Mouse (Mus musculus) embryonic facial prominence, embryonic 13.5 days (tissue): ENCODE data around the gene Hoxd13. TPM values are rescaled to one million over a fixed set of nuclear protein-coding genes. Genes with fewer than 3 reads are reported as not detected.

Experiments
- ATAC-seq: fragments of 200-750 bp; cut with Nextera tagmentation; 2 replicates; pipeline ENCODE4 v1.8.0; 2017; ENCODE audit warnings: low read depth; ENCODE audit not compliant: insufficient number of reproducible peaks, insufficient read depth, low FRiP score, low TSS enrichment
- H3K27ac ChIP-seq: fragments of 300-500 bp; sonication (generic); 2 replicates; pipeline ENCODE4 v1.5.1; 2015; ENCODE audit warnings: moderate library complexity, mild to moderate bottlenecking, inconsistent platforms
- H3K27me3 ChIP-seq: fragments of 300-500 bp; sonication (generic); 2 replicates; pipeline ENCODE4 v1.6.1; 2015; ENCODE audit warnings: mild to moderate bottlenecking, inconsistent platforms
- H3K36me3 ChIP-seq: fragments of 300-500 bp; sonication (generic); 2 replicates; pipeline ENCODE4 v1.6.1; 2015; ENCODE audit warnings: mild to moderate bottlenecking, inconsistent platforms
- H3K4me1 ChIP-seq: fragments of 300-500 bp; sonication (generic); 2 replicates; pipeline ENCODE4 v1.6.1; 2015; ENCODE audit warnings: inconsistent platforms
- H3K4me2 ChIP-seq: fragments of 300-500 bp; sonication (generic); 2 replicates; pipeline ENCODE4 v1.6.1; 2015; ENCODE audit warnings: moderate library complexity, mild to moderate bottlenecking, inconsistent platforms
- H3K4me3 ChIP-seq: fragments of 300-500 bp; sonication (generic); 2 replicates; pipeline ENCODE4 v1.5.1; 2015; ENCODE audit warnings: mild to moderate bottlenecking, inconsistent platforms
- H3K9ac ChIP-seq: fragments of 300-500 bp; sonication (generic); 2 replicates; pipeline ENCODE4 v1.6.1; 2015; ENCODE audit warnings: mild to moderate bottlenecking, inconsistent platforms
- H3K9me3 ChIP-seq: fragments of 300-500 bp; sonication (generic); 2 replicates; pipeline ENCODE4 v1.6.1; 2016; ENCODE audit warnings: inconsistent platforms
- WGBS: fragments of 180-500 bp; shearing (Covaris S2); methylation state at CpG from one replicate; pipeline ENCODE4 v1.1.7; 2015; ENCODE audit warnings: mixed read lengths; 5-methylcytosine and 5-hydroxymethylcytosine counted together
- polyA plus RNA-seq: library from polyadenylated mRNA; unstranded; fragments of >200 nt; fragmentation: Nextera tagmentation; extraction: Ambion mirVana; gene quantifications from 2 replicates; pipeline ENCODE4 v1.2.1, GENCODE M21; 2015

The Hoxd13 gene
- polyA plus RNA-seq, 1 experiment from 2014 or later: not detected

- Histone ChIP-seq H3K4me1 (peaks cover 17% of the 10 kb centered on the region), H3K9ac (no peak overlapping the region), H3K27me3 (peaks cover 99% of the 10 kb centered on the region), H3K4me3 (no peak overlapping the region), H3K9me3 (no peaks in the 10 kb centered on the region), H3K27ac (no peak overlapping the region), H3K36me3 (no peaks in the 10 kb centered on the region), H3K4me2 (no peak overlapping the region)
- ATAC-seq: no peak
- WGBS: 6% methylated on average over 4 of the region's 4 CpGs
Measured at GRCm38 (mm10) chr2:74708676-74709075, 40.6 kb downstream of the Hoxd13 start.

DNA sequence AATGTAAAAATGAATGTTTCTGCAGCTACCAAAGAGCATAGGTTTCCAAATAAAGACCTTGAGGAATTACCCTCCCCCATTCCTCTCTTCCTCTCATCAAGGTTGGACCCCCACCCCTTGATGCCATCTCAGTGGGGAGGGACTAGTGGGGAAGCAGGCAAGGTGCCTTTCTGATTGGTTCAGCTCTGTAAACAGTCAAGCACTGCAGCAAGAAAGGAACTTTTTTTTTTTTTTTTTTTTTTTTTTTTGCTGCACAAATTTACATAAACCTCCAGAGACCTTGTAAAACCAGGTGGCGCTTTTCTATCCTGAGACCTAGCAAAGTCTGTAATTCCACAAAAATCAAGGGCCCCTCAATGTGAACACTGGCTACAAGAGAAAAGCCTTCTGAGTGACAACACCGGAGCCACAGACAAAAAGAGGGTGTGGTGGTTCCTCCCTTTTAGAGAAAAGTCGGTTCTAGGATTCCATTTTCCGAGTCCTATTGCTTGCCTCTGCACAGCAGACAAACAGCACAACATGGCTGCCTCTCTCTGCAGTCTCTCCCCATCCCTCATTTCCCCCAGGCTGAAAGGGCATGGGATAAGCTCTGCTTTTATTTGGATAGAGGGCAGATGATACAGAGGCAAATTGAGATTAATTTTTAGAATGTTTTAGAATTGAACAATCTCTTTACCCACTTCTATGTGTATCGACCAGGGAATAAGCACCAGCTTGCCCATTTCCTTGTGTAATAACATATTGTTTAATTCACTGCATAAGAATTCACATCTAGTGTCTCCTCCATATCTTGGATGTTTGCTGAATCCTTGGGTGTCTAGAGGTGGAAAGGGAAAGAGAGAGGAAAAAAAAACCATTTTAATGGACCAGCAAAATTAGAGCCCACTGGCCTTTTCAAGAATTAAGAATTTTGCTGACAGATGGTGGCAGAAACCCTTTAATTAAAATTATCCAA lies 41.6 kb downstream of the Hoxd13 start:
- no peaks in the 10 kb centered on the region for H3K9me3 ChIP-seq
- H3K27ac ChIP-seq: no peak overlapping the region
- H3K4me3 ChIP-seq: no peak overlapping the region
- H3K4me2 ChIP-seq: no peak overlapping the region
- H3K36me3 ChIP-seq: no peaks in the 10 kb centered on the region
- H3K4me1 ChIP-seq: peaks cover 14% of the 10 kb centered on the region
- 5% methylated on average over 5 of the region's 5 CpGs for WGBS
- peaks cover 99% of the 10 kb centered on the region for H3K27me3 ChIP-seq
- H3K9ac ChIP-seq: no peak overlapping the region
- ATAC-seq: no peak

- peaks cover 99% of the 10 kb centered on the region for H3K27me3 ChIP-seq
- H3K36me3 ChIP-seq: no peaks in the 10 kb centered on the region
- no peak overlapping the region for H3K4me3 ChIP-seq
- H3K9me3 ChIP-seq: no peaks in the 10 kb centered on the region
- no peak overlapping the region for H3K4me2 ChIP-seq
- WGBS: under 1% methylated on average over 16 of the region's 16 CpGs
- no peak for ATAC-seq
- peaks cover 16% of the 10 kb centered on the region for H3K4me1 ChIP-seq
- no peak overlapping the region for H3K9ac ChIP-seq
- H3K27ac ChIP-seq: no peak overlapping the region
Measured at GRCm38 (mm10) chr2:74710929-74711543, 42.9 kb downstream of the Hoxd13 start.

DNA sequence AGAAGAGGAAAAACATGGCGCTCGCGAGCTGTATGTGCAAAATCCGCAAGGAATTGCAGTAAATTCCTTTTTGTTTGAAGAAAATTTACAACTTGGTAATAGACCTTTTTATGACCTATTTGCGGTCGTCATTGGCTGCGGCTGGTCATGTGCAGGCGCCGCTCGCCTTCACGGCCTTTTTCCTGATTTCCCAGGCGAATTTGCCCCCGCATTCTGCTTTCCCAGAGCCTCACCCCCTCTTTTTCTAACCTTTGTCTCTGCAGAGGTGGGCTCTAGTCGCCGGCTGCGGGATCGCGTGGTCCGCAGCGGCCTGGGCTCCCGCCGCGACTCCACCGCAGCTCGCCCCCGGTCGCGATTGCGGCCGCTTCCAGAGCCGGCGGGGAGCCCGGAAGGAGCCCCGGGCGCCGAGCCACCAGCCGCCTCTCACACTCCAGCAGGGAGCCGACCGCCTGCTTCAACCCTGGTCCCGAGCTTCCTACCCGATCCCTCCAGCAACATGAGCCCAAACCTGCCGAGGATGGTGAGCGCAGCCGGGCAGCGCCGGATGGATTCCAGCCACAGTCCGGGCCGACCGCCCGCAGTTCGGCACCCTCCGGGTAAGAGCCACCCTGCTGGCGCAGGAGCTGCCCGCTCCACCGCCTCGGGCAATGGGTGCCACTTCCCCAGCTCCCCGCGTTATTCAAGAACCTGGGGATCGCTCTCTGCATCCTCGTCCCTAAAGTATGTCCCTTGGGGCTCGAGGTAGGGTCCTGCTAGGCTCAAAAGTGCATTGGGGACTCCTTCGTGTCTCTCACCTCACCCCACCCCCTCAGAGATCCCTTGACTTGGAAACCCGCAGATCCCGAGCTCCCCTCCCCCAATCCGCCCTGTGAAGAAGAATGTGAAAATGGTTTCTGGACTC lies 43.9 kb downstream of the Hoxd13 start, which contains the start of the genes Hoxd3 and Hoxd4:
Gene Hoxd3 (plus strand): TSS at position 207 of the 901 bp plus-strand sequence.
Gene Hoxd4 (plus strand): TSS at position 209 of the 901 bp plus-strand sequence.
- peak within 1 kb of the TSS; percentile 46 for H3K9ac ChIP-seq
- no peaks in the 10 kb centered on the region for H3K9me3 ChIP-seq
- H3K4me3 ChIP-seq: peak within 1 kb of the TSS; percentile 35
- ATAC-seq: no peak; the same call in 1 of the 2 replicates
- peaks cover 99% of the 10 kb centered on the region for H3K27me3 ChIP-seq
- H3K27ac ChIP-seq: no peak within 1 kb of the TSS
- peak within 1 kb of the TSS; percentile 53 for H3K4me2 ChIP-seq
- under 1% methylated on average over 65 of the region's 65 CpGs for WGBS
- no peaks in the 10 kb centered on the region for H3K36me3 ChIP-seq
- H3K4me1 ChIP-seq: peaks cover 19% of the 10 kb centered on the region

- H3K9me3 ChIP-seq: no peaks in the 10 kb centered on the region
- 4% methylated on average over 19 of the region's 19 CpGs for WGBS
- no peak for ATAC-seq
- H3K4me3 ChIP-seq: no peak overlapping the region
- peaks cover 100% of the 10 kb centered on the region for H3K27me3 ChIP-seq
- peaks cover 19% of the 10 kb centered on the region for H3K4me1 ChIP-seq
- H3K27ac ChIP-seq: no peak overlapping the region
- no peaks in the 10 kb centered on the region for H3K36me3 ChIP-seq
- H3K9ac ChIP-seq: no peak overlapping the region
- H3K4me2 ChIP-seq: no peak overlapping the region
Measured at GRCm38 (mm10) chr2:74713239-74714150, 45.4 kb downstream of the Hoxd13 start.

GRCm38 (mm10) chr2:74714156-74714789 lies 46.2 kb downstream of the Hoxd13 start:
- no peak overlapping the region for H3K9ac ChIP-seq
- 4% methylated on average over 18 of the region's 18 CpGs for WGBS
- H3K4me2 ChIP-seq: no peak overlapping the region

DNA sequence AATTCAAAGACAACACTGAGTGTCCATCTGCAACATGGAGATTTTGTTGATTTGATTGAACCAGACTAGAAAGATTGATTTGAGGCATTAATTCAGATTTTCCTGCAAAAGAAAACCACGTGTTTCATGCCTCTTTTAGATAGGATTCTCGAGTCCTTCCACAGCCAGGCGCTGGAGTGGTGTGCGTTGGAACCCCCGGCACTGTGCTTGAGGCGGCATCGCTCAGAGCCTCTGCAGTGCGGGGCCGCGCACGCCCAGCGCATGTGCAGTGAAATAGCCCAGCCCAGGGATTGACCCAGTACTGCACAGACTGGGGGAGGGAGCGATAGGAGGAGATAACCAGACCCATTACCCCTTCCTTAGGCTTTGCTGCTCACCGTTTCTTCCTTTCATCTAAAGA lies 46.8 kb downstream of the Hoxd13 start:
- H3K4me2 ChIP-seq: peak overlapping the region; percentile 9; the same call in 1 of the 2 replicates
- H3K27me3 ChIP-seq: peaks cover 100% of the 10 kb centered on the region
- no peak for ATAC-seq

More at GRCm38 (mm10) chr2:74714156-74714789, 46.2 kb downstream of the Hoxd13 start:
- no peak overlapping the region for H3K4me3 ChIP-seq
- peaks cover 19% of the 10 kb centered on the region for H3K4me1 ChIP-seq
- no peak overlapping the region for H3K27ac ChIP-seq
- H3K36me3 ChIP-seq: no peaks in the 10 kb centered on the region
- peaks cover 100% of the 10 kb centered on the region for H3K27me3 ChIP-seq
- H3K9me3 ChIP-seq: no peaks in the 10 kb centered on the region
- ATAC-seq: no peak

DNA sequence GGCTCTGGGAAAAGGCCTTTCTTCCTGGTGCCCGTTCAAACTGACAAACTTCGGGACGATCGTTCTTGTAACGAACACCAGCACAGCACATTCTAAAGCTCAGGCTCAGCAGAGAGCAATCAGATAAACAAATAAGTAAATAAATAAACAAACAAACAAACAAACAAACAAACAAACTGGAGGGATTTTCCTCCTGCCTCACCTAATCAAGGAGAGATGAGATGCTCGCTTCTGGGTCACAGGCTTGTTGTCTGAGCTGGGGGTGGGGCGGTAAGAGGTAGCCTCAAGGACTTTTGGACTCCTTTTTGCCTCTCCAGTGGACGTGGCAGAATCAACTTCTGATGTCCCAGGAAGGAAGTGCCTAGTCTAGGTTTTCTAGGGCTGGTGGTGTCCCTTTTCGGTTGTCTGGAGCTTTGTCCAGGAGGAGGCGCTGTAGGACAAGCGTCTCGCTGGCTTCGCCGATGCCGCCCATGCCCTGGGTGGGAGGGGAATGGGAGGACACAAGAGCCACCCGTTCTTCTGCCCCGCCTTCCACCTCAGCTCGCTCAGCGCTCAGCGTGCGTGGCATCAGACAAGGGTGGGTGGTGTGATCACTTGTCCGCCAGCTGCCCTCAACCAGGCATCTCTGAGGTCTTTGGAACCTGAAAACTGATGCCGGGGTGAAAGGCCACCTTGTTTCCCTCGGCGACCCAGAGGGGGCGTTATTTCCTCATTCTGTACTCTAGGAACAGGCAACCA lies 47.6 kb downstream of the Hoxd13 start:
- Histone ChIP-seq H3K36me3 (no peaks in the 10 kb centered on the region), H3K4me1 (peaks cover 19% of the 10 kb centered on the region), H3K4me2 (peak overlapping the region; percentile 61), H3K27me3 (peaks cover 100% of the 10 kb centered on the region), H3K9me3 (no peaks in the 10 kb centered on the region), H3K4me3 (peak overlapping the region; percentile 33), H3K9ac (no peak overlapping the region), H3K27ac (no peak overlapping the region)
- 3% methylated on average over 26 of the region's 26 CpGs for WGBS
- ATAC-seq: peak; percentile 77; the same call in 1 of the 2 replicates

More for the DNA sequence above, 46.8 kb downstream of the Hoxd13 start:
- Histone ChIP-seq H3K27ac (no peak overlapping the region), H3K9me3 (no peaks in the 10 kb centered on the region), H3K36me3 (no peaks in the 10 kb centered on the region), H3K4me3 (0 out of 2 replicates have a peak overlapping the region, but pooled peaks have one; percentile 3), H3K9ac (no peak overlapping the region), H3K4me1 (peaks cover 19% of the 10 kb centered on the region)
- under 1% methylated on average over 14 of the region's 14 CpGs for WGBS

- Histone ChIP-seq H3K36me3 (no peaks in the 10 kb centered on the region), H3K27ac (no peak overlapping the region), H3K9ac (no peak overlapping the region), H3K4me1 (peaks cover 6% of the 10 kb centered on the region; the same call in 1 of the 2 replicates), H3K27me3 (peaks cover 100% of the 10 kb centered on the region), H3K4me2 (no peak overlapping the region), H3K4me3 (no peak overlapping the region), H3K9me3 (no peaks in the 10 kb centered on the region)
- WGBS: 9% methylated on average over 2 of the region's 2 CpGs
- ATAC-seq: no peak
Measured at GRCm38 (mm10) chr2:74720384-74720783, 52.3 kb downstream of the Hoxd13 start.
